Mouse (Mus musculus) spleen, adult 2 months (tissue): ENCODE measurements around the gene Depdc1a. TPM values are rescaled to one million over a fixed set of nuclear protein-coding genes. Genes with fewer than 3 reads are reported as not detected.
A peak's percentile ranks its signal among the peaks of the same experiment; 100 is the strongest.
"Not testable (repeated sequence)": the region's sequence is repeated elsewhere in the genome, so short reads cannot be mapped to it uniquely, and the experiment has no call there.

Experiments used
- DNase-seq, 2 experiments: peaks; one replicate each; pipeline versions ENCODE4 v3.0.0 to v3.0.0-alpha.2; 2012 to 2021; ENCODE audit warnings: low spot score in 2 of 2, low read depth in 1 of 2
- H3K27ac ChIP-seq: fragments of 200-500 bp; 2 replicates; pipeline ENCODE4 v1.5.1; 2012; ENCODE audit warnings: low read length, inconsistent platforms; ENCODE audit not compliant: insufficient read depth
- H3K27me3 ChIP-seq: fragments of 200-500 bp; 2 replicates; pipeline ENCODE4 v1.6.1; 2012; ENCODE audit warnings: mild to moderate bottlenecking, moderate library complexity, low read length, inconsistent platforms; ENCODE audit not compliant: control insufficient read depth, insufficient read depth
- H3K36me3 ChIP-seq: fragments of 200-500 bp; 2 replicates; pipeline ENCODE4 v1.6.1; 2012; ENCODE audit warnings: mild to moderate bottlenecking, low read length, inconsistent platforms; ENCODE audit not compliant: control insufficient read depth, insufficient read depth
- H3K4me1 ChIP-seq: fragments of 200-500 bp; 2 replicates; pipeline ENCODE4 v1.6.1; 2011; ENCODE audit warnings: inconsistent platforms; ENCODE audit not compliant: control insufficient read depth, insufficient read depth, insufficient read length
- H3K4me3 ChIP-seq: fragments of 200-500 bp; 2 replicates; pipeline ENCODE4 v1.5.1; 2011; ENCODE audit warnings: mild to moderate bottlenecking, inconsistent platforms; ENCODE audit not compliant: insufficient read depth, insufficient read length; ENCODE audit errors: extremely low read depth
- CTCF ChIP-seq: fragments of 200-500 bp; IDR thresholded peaks from 2 replicates; pipeline ENCODE4 v1.5.1; 2011; ENCODE audit warnings: mild to moderate bottlenecking, inconsistent platforms; ENCODE audit not compliant: insufficient read depth, insufficient read length, insufficient replicate concordance; ENCODE audit errors: extremely low read depth
- POLR2A ChIP-seq: fragments of 200-500 bp; IDR thresholded peaks from 2 replicates; pipeline ENCODE4 v1.6.1; 2011; ENCODE audit warnings: low read depth, low read length, inconsistent platforms
- WGBS: fragments of 180-500 bp; shearing (Covaris S2); methylation state at CpG from one replicate; pipeline ENCODE4 v1.1.7; 2018; 5-methylcytosine and 5-hydroxymethylcytosine counted together
- polyA plus RNA-seq: library from polyadenylated mRNA; depleted of rRNA; stranded (reverse); fragments of >200 nt; gene quantifications from 2 replicates; pipeline ENCODE4 v1.2.3, GENCODE M21; 2012; rRNA removed

The Depdc1a gene
- 0.15 and 0.23 TPM in 2 replicates for polyA plus RNA-seq

GRCm38 (mm10) chr3:159495243-159495801, at the start of gene Depdc1a:
Depdc1a (plus strand) TSS chr3:159495433.
- WGBS = 1% methylated on average over 28 of the region's 28 CpGs
- H3K27me3 ChIP-seq = no peaks in the 10 kb centered on the region
- H3K4me3 ChIP-seq = peak within 1 kb of the TSS; percentile 71
- H3K36me3 ChIP-seq = no peaks in the 10 kb centered on the region
- DNase-seq = peak; percentile 83 to 85
- TF ChIP-seq CTCF (no peak), POLR2A (no peak)
- H3K4me1 ChIP-seq = no peaks in the 10 kb centered on the region
- no peak within 1 kb of the TSS for H3K27ac ChIP-seq

DNA sequence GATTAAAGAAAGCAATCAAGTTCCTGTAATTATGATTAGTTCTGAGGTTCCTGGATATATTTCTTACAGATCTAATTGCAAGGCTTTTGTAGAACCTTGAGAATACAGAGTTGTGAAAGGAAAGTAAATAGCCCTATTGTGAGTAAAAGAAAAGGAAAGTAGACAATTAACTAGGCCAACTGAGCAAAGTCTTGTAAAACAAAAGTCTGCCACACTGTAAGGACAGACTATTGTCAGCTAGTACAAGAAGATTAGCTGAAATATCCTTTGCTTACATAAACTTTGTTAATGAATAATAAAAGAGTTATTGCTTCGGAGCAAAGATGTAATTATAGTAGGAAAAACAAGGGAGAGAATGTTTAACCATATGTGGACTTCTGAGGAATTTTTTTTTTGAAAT, 25.2 kb upstream of the Depdc1a start:
- no peak for DNase-seq
- TF ChIP-seq POLR2A (no peak), CTCF (no peak)
- 70% methylated on average over 1 of the region's 1 CpGs for WGBS
- Histone ChIP-seq H3K4me3 (no peak overlapping the region), H3K27me3 (no peaks in the 10 kb centered on the region), H3K27ac (no peak overlapping the region), H3K36me3 (no peaks in the 10 kb centered on the region), H3K4me1 (no peaks in the 10 kb centered on the region)

GRCm38 (mm10) chr3:159475465-159475864, 19.8 kb upstream of the Depdc1a start:
- Histone ChIP-seq H3K4me1 (no peaks in the 10 kb centered on the region), H3K27me3 (no peaks in the 10 kb centered on the region), H3K4me3 (no peak overlapping the region), H3K27ac (no peak overlapping the region), H3K36me3 (no peaks in the 10 kb centered on the region)
- 84% methylated on average over 1 of the region's 1 CpGs for WGBS
- no peak for DNase-seq
- TF ChIP-seq CTCF (no peak), POLR2A (no peak)

DNA sequence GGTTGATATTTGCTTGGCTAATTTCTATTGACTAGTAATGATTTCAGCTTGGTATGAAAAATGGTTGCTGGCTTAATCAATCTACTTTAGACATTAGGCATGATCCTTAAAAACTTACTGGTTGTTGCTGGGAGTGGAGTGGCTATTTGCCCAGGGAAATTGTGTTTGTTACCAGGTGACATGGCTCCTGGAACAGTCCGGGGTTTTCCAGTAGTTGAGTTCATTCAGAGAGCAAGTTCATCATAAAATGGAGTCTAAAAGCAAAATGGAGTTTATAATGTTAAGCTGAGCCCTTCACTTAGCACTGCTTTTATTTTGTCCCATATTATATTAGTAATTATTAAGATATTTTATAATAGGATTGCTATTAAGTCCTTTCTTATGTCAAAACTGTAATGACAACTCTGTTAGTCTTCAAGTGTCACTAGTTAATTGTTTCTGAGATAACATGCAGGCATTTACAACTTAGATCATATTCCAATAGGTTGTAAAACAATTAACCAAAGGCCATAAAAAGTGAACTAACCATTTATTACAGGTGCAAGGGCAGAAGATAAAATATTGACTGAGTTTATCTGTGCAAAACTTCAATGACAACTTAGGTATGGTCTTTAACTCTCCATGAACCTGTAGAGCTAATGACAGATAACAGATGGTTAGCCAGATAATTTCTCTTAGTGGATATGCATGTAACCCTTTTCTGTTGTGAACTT, 17.8 kb upstream of the Depdc1a start:
- no peaks in the 10 kb centered on the region for H3K27me3 ChIP-seq
- no peak overlapping the region for H3K4me3 ChIP-seq
- DNase-seq = no peak
- WGBS = 77% methylated on average over 1 of the region's 1 CpGs
- H3K36me3 ChIP-seq = no peaks in the 10 kb centered on the region
- no peaks in the 10 kb centered on the region for H3K4me1 ChIP-seq
- H3K27ac ChIP-seq = no peak overlapping the region
- TF ChIP-seq POLR2A (no peak), CTCF (no peak)

GRCm38 (mm10) chr3:159494709-159495108, 524 bp upstream of the Depdc1a start:
- not testable (repeated sequence) for H3K4me1 ChIP-seq, H3K27ac ChIP-seq, DNase-seq, H3K27me3 ChIP-seq, H3K4me3 ChIP-seq, H3K36me3 ChIP-seq

DNA sequence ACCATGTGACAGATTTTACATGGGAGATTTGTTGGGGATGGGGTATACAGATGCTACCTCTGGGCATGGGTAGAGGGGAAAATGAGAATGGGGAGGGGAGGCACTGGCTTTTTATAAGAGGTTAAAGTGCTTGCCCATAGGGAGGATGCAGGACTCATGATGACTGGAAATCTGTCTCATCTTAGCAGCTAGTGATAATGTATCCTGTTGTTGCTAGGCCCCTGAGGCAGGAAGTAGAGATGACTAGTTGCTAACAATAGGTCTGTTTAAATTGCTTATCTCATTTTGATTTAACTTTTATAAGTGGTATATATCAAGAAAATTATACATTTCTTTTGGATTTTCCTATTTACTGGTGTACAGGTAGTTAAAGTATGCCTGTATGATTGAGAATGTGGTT, 13.7 kb downstream of the Depdc1a start:
- no peaks in the 10 kb centered on the region for H3K36me3 ChIP-seq
- TF ChIP-seq CTCF = no peak
- no peak for TF ChIP-seq POLR2A
- 0 out of 2 replicates have a peak, but pooled peaks cover 3% of the 10 kb centered on the region for H3K4me1 ChIP-seq
- no peak overlapping the region for H3K4me3 ChIP-seq
- no peak overlapping the region for H3K27ac ChIP-seq
- no peak for DNase-seq
- no peaks in the 10 kb centered on the region for H3K27me3 ChIP-seq

GRCm38 (mm10) chr3:159528563-159528962, 33.3 kb downstream of the Depdc1a start:
- H3K27ac ChIP-seq = no peak overlapping the region
- no peaks in the 10 kb centered on the region for H3K4me1 ChIP-seq
- no peak for DNase-seq
- H3K27me3 ChIP-seq = no peaks in the 10 kb centered on the region
- TF ChIP-seq CTCF (no peak), POLR2A (no peak)
- H3K4me3 ChIP-seq = no peak overlapping the region
- H3K36me3 ChIP-seq = no peaks in the 10 kb centered on the region
